Mouse (Mus musculus): ENCODE data around the gene Car1. TPM values are rescaled to one million over a fixed set of nuclear protein-coding genes. Genes with fewer than 3 reads are reported as not detected.

Gene Car1
- polyA plus RNA-seq (2017; shearing (Covaris generic)), result not detected

DNA sequence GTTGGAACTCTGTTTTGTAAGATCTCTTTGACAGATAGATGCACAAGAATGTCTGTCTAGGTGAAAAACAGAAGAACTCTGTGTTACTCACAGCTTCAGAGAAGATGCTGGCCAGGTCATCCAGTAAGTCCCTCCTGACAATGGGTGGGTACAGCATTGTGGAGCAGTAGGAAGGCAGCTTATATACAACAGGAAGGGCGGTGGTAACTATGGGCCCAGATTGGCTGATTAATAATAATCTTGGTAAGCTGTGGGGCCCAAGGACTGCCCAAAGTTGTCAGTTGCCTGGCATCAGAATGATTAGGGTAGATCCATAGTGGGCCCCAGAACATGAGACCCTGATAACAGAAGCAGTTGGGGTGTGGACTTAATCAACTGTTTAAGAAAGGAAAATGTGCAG lies at the start of gene Car1:
Car1 (minus strand) TSS at position 158 of the 400 bp plus-strand sequence.

Other genes with a start within 250 kb of the Car1 start
- 155 TPM for gene 1810022K09Rik, start 197.1 kb downstream of the Car1 start, polyA plus RNA-seq (2017; shearing (Covaris generic))
- gene Car13, start 166.6 kb downstream of the Car1 start, polyA plus RNA-seq (2017; shearing (Covaris generic)), result not detected
- gene Car3, start 55.1 kb upstream of the Car1 start, polyA plus RNA-seq (2017; shearing (Covaris generic)), result not detected
- gene Car2, start 77.9 kb upstream of the Car1 start, polyA plus RNA-seq (2017; shearing (Covaris generic)), result 0.38 TPM

Data from effector memory CD4-positive, alpha-beta T cell, adult 7 months (primary cell).